Mouse (Mus musculus) midbrain, postnatal 0 days (tissue): ENCODE measurements around the gene Gmfb. TPM values are rescaled to one million over a fixed set of nuclear protein-coding genes. Genes with fewer than 3 reads are reported as not detected.

Source experiments
- ATAC-seq: fragments of 200-750 bp; cut with Nextera tagmentation; 2 replicates; pipeline ENCODE4 v1.8.0; 2017; ENCODE audit warnings: moderate number of reproducible peaks, mild to moderate bottlenecking, moderate TSS enrichment, moderate library complexity; ENCODE audit not compliant: low FRiP score
- DNase-seq: peaks from one replicate; pipeline ENCODE4 v3.0.0-alpha.2; 2015; ENCODE audit warnings: low spot score
- H3K27ac ChIP-seq: fragments of 300-500 bp; sonication (generic); 2 replicates; pipeline ENCODE4 v1.5.1; 2014; ENCODE audit warnings: low read depth, mild to moderate bottlenecking, low read length, mixed read lengths
- H3K27me3 ChIP-seq: fragments of 300-500 bp; sonication (generic); 2 replicates; pipeline ENCODE4 v1.6.1; 2014; ENCODE audit warnings: low read length, control low read depth, mixed read lengths; ENCODE audit not compliant: insufficient read depth
- H3K36me3 ChIP-seq: fragments of 300-500 bp; sonication (generic); 2 replicates; pipeline ENCODE4 v1.6.1; 2014; ENCODE audit warnings: low read length, control low read depth, mixed read lengths; ENCODE audit not compliant: insufficient read depth
- H3K4me1 ChIP-seq: fragments of 300-500 bp; sonication (generic); 2 replicates; pipeline ENCODE4 v1.6.1; 2014; ENCODE audit warnings: mild to moderate bottlenecking, control low read depth, antibody characterized with exemption, low read length, mixed read lengths; ENCODE audit not compliant: insufficient read depth
- H3K4me2 ChIP-seq: fragments of 300-500 bp; sonication (generic); 2 replicates; pipeline ENCODE4 v1.6.1; 2014; ENCODE audit warnings: low read depth, mild to moderate bottlenecking, low read length, mixed read lengths; ENCODE audit not compliant: poor library complexity, severe bottlenecking
- H3K4me3 ChIP-seq: fragments of 300-500 bp; sonication (generic); 2 replicates; pipeline ENCODE4 v1.5.1; 2014; ENCODE audit warnings: low read depth, mild to moderate bottlenecking, low read length, moderate library complexity
- H3K9ac ChIP-seq: fragments of 300-500 bp; sonication (generic); replicated peaks from 2 replicates; pipeline ENCODE4 v1.6.1; 2014; ENCODE audit warnings: mild to moderate bottlenecking, low read length, moderate library complexity, mixed read lengths; ENCODE audit not compliant: poor library complexity, severe bottlenecking
- H3K9me3 ChIP-seq: fragments of 300-500 bp; sonication (generic); 2 replicates; pipeline ENCODE4 v1.6.1; 2016; ENCODE audit warnings: low read length, control low read depth
- CTCF ChIP-seq: IDR thresholded peaks from 2 replicates; pipeline ENCODE4 v1.5.1; 2016; ENCODE audit warnings: antibody characterized with exemption, mild to moderate bottlenecking
- WGBS: fragments of 180-500 bp; shearing (Covaris S2); extraction: QIAGEN DNeasy Blood & Tissue Kit; methylation state at CpG from one replicate; pipeline ENCODE4 v1.1.7; 2014; 5-methylcytosine and 5-hydroxymethylcytosine counted together
- polyA plus RNA-seq: library from polyadenylated mRNA; unstranded; fragments of >200 nt; fragmentation: Nextera tagmentation; extraction: Ambion mirVana; gene quantifications from 2 replicates; pipeline ENCODE4 v1.2.1, GENCODE M21; 2015
- total RNA-seq: library from RNA; depleted of rRNA; stranded (reverse); fragments of >200 nt; gene quantifications from 2 replicates; pipeline ENCODE4 v1.2.3, GENCODE M21; 2014

The Gmfb gene
- total and polyA plus RNA-seq, 2 experiments from 2014 or later: 128 to 151 TPM

GRCm38 (mm10) chr14:46790723-46791122, 31.3 kb downstream of the Gmfb start:
- TF ChIP-seq CTCF: no peak
- no peak overlapping the region for H3K27ac ChIP-seq
- WGBS: 97% methylated on average over 6 of the region's 6 CpGs
- H3K27me3 ChIP-seq: no peaks in the 10 kb centered on the region
- no peak for DNase-seq
- no peak for ATAC-seq
- H3K9ac ChIP-seq: no peak overlapping the region
- H3K9me3 ChIP-seq: no peaks in the 10 kb centered on the region
- no peak overlapping the region for H3K4me2 ChIP-seq
- no peaks in the 10 kb centered on the region for H3K36me3 ChIP-seq
- H3K4me1 ChIP-seq: peaks cover 5% of the 10 kb centered on the region; the same call in 1 of the 2 replicates
- H3K4me3 ChIP-seq: no peak overlapping the region

GRCm38 (mm10) chr14:46790303-46790702, 31.7 kb downstream of the Gmfb start:
- H3K36me3 ChIP-seq: no peaks in the 10 kb centered on the region
- ATAC-seq: no peak
- no peak overlapping the region for H3K4me3 ChIP-seq
- H3K9me3 ChIP-seq: no peaks in the 10 kb centered on the region
- H3K4me2 ChIP-seq: no peak overlapping the region
- H3K4me1 ChIP-seq: peaks cover 5% of the 10 kb centered on the region; the same call in 1 of the 2 replicates
- DNase-seq: no peak
- no peak overlapping the region for H3K9ac ChIP-seq
- peak; percentile 58 for TF ChIP-seq CTCF
- no peaks in the 10 kb centered on the region for H3K27me3 ChIP-seq
- WGBS: 69% methylated on average over 4 of the region's 4 CpGs
- no peak overlapping the region for H3K27ac ChIP-seq

GRCm38 (mm10) chr14:46788505-46788901, 33.5 kb downstream of the Gmfb start:
- WGBS: 33% methylated on average over 8 of the region's 8 CpGs
- no peaks in the 10 kb centered on the region for H3K36me3 ChIP-seq
- DNase-seq (no peak), ATAC-seq (no peak)
- no peak for TF ChIP-seq CTCF
- no peak overlapping the region for H3K9ac ChIP-seq
- peak overlapping the region; percentile 38 for H3K4me2 ChIP-seq
- H3K4me1 ChIP-seq: peaks cover 5% of the 10 kb centered on the region; the same call in 1 of the 2 replicates
- no peaks in the 10 kb centered on the region for H3K27me3 ChIP-seq
- no peaks in the 10 kb centered on the region for H3K9me3 ChIP-seq
- peak overlapping the region; percentile 44; the same call in 1 of the 2 replicates for H3K27ac ChIP-seq
- peak overlapping the region; percentile 89 for H3K4me3 ChIP-seq

GRCm38 (mm10) chr14:46787787-46788504, 34.1 kb downstream of the Gmfb start, which contains the start of gene Cnih1:
Gene Cnih1 (minus strand): TSS chr14:46788411.
- H3K4me1 ChIP-seq: peaks cover 5% of the 10 kb centered on the region; the same call in 1 of the 2 replicates
- H3K4me3 ChIP-seq: peak within 1 kb of the TSS; percentile 89
- peak within 1 kb of the TSS; percentile 69 for H3K4me2 ChIP-seq
- ATAC-seq: peak; percentile 95
- no peaks in the 10 kb centered on the region for H3K36me3 ChIP-seq
- H3K27me3 ChIP-seq: no peaks in the 10 kb centered on the region
- under 1% methylated on average over 83 of the region's 86 CpGs for WGBS
- H3K27ac ChIP-seq: peak within 1 kb of the TSS; percentile 98
- DNase-seq: peak; percentile 94
- H3K9me3 ChIP-seq: no peaks in the 10 kb centered on the region
- TF ChIP-seq CTCF: peak; percentile 89
- peak within 1 kb of the TSS; percentile 97 for H3K9ac ChIP-seq

GRCm38 (mm10) chr14:46787454-46787786, 34.6 kb downstream of the Gmfb start:
- WGBS: under 1% methylated on average over 11 of the region's 11 CpGs
- no peak for DNase-seq
- Histone ChIP-seq H3K4me2 (peak overlapping the region; percentile 69), H3K4me1 (peaks cover 5% of the 10 kb centered on the region; the same call in 1 of the 2 replicates), H3K9me3 (no peaks in the 10 kb centered on the region), H3K36me3 (no peaks in the 10 kb centered on the region), H3K9ac (peak overlapping the region; percentile 97), H3K27me3 (no peaks in the 10 kb centered on the region), H3K27ac (peak overlapping the region; percentile 98), H3K4me3 (peak overlapping the region; percentile 89)
- ATAC-seq: peak; percentile 1; the same call in 1 of the 2 replicates
- TF ChIP-seq CTCF: no peak

GRCm38 (mm10) chr14:46785247-46785646, 36.8 kb downstream of the Gmfb start:
- no peak for TF ChIP-seq CTCF
- H3K4me1 ChIP-seq: peaks cover 5% of the 10 kb centered on the region; the same call in 1 of the 2 replicates
- H3K4me2 ChIP-seq: no peak overlapping the region
- 76% methylated on average over 5 of the region's 5 CpGs for WGBS
- H3K4me3 ChIP-seq: no peak overlapping the region
- no peaks in the 10 kb centered on the region for H3K9me3 ChIP-seq
- H3K9ac ChIP-seq: no peak overlapping the region
- no peak for ATAC-seq
- no peak overlapping the region for H3K27ac ChIP-seq
- no peaks in the 10 kb centered on the region for H3K36me3 ChIP-seq
- no peak for DNase-seq
- H3K27me3 ChIP-seq: no peaks in the 10 kb centered on the region
